Mouse (Mus musculus): ENCODE data around the gene Psmd3. TPM values are rescaled to one million over a fixed set of nuclear protein-coding genes. Genes with fewer than 3 reads are reported as not detected.

The Psmd3 gene
- polyA plus RNA-seq, 1 experiment from 2014 or later = 184 TPM

- 0 out of 2 replicates have a peak overlapping the region, but pooled peaks have one; percentile 0 for H3K9ac ChIP-seq
- no peak overlapping the region for H3K4me2 ChIP-seq
- no peak overlapping the region for H3K4me3 ChIP-seq
- H3K36me3 ChIP-seq = no peaks in the 10 kb centered on the region
- WGBS = 61% methylated on average over 9 of the region's 9 CpGs
- H3K27ac ChIP-seq (ENCODE audit: poor library complexity, severe bottlenecking) = no peak overlapping the region
- H3K27me3 ChIP-seq (replicated peaks) = no peaks in the 10 kb centered on the region
- H3K4me1 ChIP-seq (replicated peaks) = peaks cover 38% of the 10 kb centered on the region
- peaks cover 7% of the 10 kb centered on the region for H3K9me3 ChIP-seq (replicated peaks)
- ATAC-seq (ENCODE audit: insufficient number of reproducible peaks, low FRiP score) = no peak
Observed at GRCm38 (mm10) chr11:98738925-98739324, 56.6 kb downstream of the Psmd3 start.

GRCm38 (mm10) chr11:98740026-98740392 is 57.7 kb downstream of the Psmd3 start:
- peak overlapping the region; percentile 96 for H3K9ac ChIP-seq
- 10% methylated on average over 8 of the region's 8 CpGs for WGBS
- no peak for ATAC-seq (ENCODE audit: insufficient number of reproducible peaks, low FRiP score)
- H3K27me3 ChIP-seq (replicated peaks) = no peaks in the 10 kb centered on the region
- peaks cover 48% of the 10 kb centered on the region for H3K4me1 ChIP-seq (replicated peaks)
- peak overlapping the region; percentile 87 for H3K4me3 ChIP-seq
- H3K27ac ChIP-seq (ENCODE audit: poor library complexity, severe bottlenecking) = peak overlapping the region; percentile 92
- no peaks in the 10 kb centered on the region for H3K9me3 ChIP-seq (replicated peaks)
- H3K4me2 ChIP-seq = peak overlapping the region; percentile 80
- no peaks in the 10 kb centered on the region for H3K36me3 ChIP-seq

GRCm38 (mm10) chr11:98740393-98741050 is 58.2 kb downstream of the Psmd3 start, which contains the start of gene Thra:
TSS of gene Thra (plus strand) at chr11:98740638.
- no peaks in the 10 kb centered on the region for H3K36me3 ChIP-seq
- no peaks in the 10 kb centered on the region for H3K27me3 ChIP-seq (replicated peaks)
- peaks cover 54% of the 10 kb centered on the region for H3K4me1 ChIP-seq (replicated peaks)
- H3K4me3 ChIP-seq = peak within 1 kb of the TSS; percentile 87
- under 1% methylated on average over 22 of the region's 22 CpGs for WGBS
- ATAC-seq (ENCODE audit: insufficient number of reproducible peaks, low FRiP score) = peak; percentile 75
- H3K27ac ChIP-seq (ENCODE audit: poor library complexity, severe bottlenecking) = peak within 1 kb of the TSS; percentile 92
- H3K9me3 ChIP-seq (replicated peaks) = no peaks in the 10 kb centered on the region
- H3K4me2 ChIP-seq = peak within 1 kb of the TSS; percentile 80
- H3K9ac ChIP-seq = peak within 1 kb of the TSS; percentile 96

- Histone ChIP-seq H3K36me3 (no peaks in the 10 kb centered on the region), H3K9me3 (replicated peaks) (no peaks in the 10 kb centered on the region), H3K27ac (ENCODE audit: poor library complexity, severe bottlenecking) (peak overlapping the region; percentile 92), H3K4me1 (replicated peaks) (peaks cover 60% of the 10 kb centered on the region), H3K4me3 (peak overlapping the region; percentile 87), H3K9ac (peak overlapping the region; percentile 96), H3K4me2 (peak overlapping the region; percentile 80), H3K27me3 (replicated peaks) (no peaks in the 10 kb centered on the region)
- WGBS = under 1% methylated on average over 17 of the region's 17 CpGs
- ATAC-seq (ENCODE audit: insufficient number of reproducible peaks, low FRiP score) = no peak
Observed at GRCm38 (mm10) chr11:98741051-98741620, 58.8 kb downstream of the Psmd3 start.

- under 1% methylated on average over 71 of the region's 86 CpGs for WGBS
- Histone ChIP-seq H3K4me2 (peak overlapping the region; percentile 80), H3K36me3 (no peaks in the 10 kb centered on the region), H3K4me1 (replicated peaks) (peaks cover 66% of the 10 kb centered on the region), H3K27ac (ENCODE audit: poor library complexity, severe bottlenecking) (peak overlapping the region; percentile 92), H3K27me3 (replicated peaks) (no peaks in the 10 kb centered on the region), H3K9ac (peak overlapping the region; percentile 96), H3K4me3 (peak overlapping the region; percentile 87), H3K9me3 (replicated peaks) (no peaks in the 10 kb centered on the region)
- ATAC-seq (ENCODE audit: insufficient number of reproducible peaks, low FRiP score) = peak; percentile 86
Observed at GRCm38 (mm10) chr11:98741622-98742396, 59.5 kb downstream of the Psmd3 start.

- Histone ChIP-seq H3K9me3 (replicated peaks) (no peaks in the 10 kb centered on the region), H3K4me2 (peak overlapping the region; percentile 80), H3K9ac (peak overlapping the region; percentile 96), H3K27me3 (replicated peaks) (no peaks in the 10 kb centered on the region), H3K36me3 (no peaks in the 10 kb centered on the region), H3K4me1 (replicated peaks) (peaks cover 75% of the 10 kb centered on the region), H3K27ac (ENCODE audit: poor library complexity, severe bottlenecking) (peak overlapping the region; percentile 92), H3K4me3 (peak overlapping the region; percentile 87)
- ATAC-seq (ENCODE audit: insufficient number of reproducible peaks, low FRiP score) = peak; percentile 7
- WGBS = 3% methylated on average over 21 of the region's 21 CpGs
Observed at GRCm38 (mm10) chr11:98742397-98743291, 60.3 kb downstream of the Psmd3 start.

- peak overlapping the region; percentile 87 for H3K4me3 ChIP-seq
- H3K9me3 ChIP-seq (replicated peaks) = no peaks in the 10 kb centered on the region
- H3K4me1 ChIP-seq (replicated peaks) = peaks cover 80% of the 10 kb centered on the region
- H3K27ac ChIP-seq (ENCODE audit: poor library complexity, severe bottlenecking) = peak overlapping the region; percentile 92
- peak overlapping the region; percentile 80 for H3K4me2 ChIP-seq
- H3K36me3 ChIP-seq = no peaks in the 10 kb centered on the region
- ATAC-seq (ENCODE audit: insufficient number of reproducible peaks, low FRiP score) = no peak
- H3K9ac ChIP-seq = peak overlapping the region; percentile 96
- H3K27me3 ChIP-seq (replicated peaks) = no peaks in the 10 kb centered on the region
- 4% methylated on average over 9 of the region's 9 CpGs for WGBS
Observed at GRCm38 (mm10) chr11:98743655-98744345, 61.4 kb downstream of the Psmd3 start.

GRCm38 (mm10) chr11:98744456-98745019 is 62.2 kb downstream of the Psmd3 start:
- 33% methylated on average over 7 of the region's 7 CpGs for WGBS
- no peaks in the 10 kb centered on the region for H3K36me3 ChIP-seq
- H3K9ac ChIP-seq = peak overlapping the region; percentile 96
- no peak for ATAC-seq (ENCODE audit: insufficient number of reproducible peaks, low FRiP score)
- H3K4me1 ChIP-seq (replicated peaks) = peaks cover 82% of the 10 kb centered on the region
- H3K27ac ChIP-seq (ENCODE audit: poor library complexity, severe bottlenecking) = peak overlapping the region; percentile 92
- no peaks in the 10 kb centered on the region for H3K9me3 ChIP-seq (replicated peaks)
- no peaks in the 10 kb centered on the region for H3K27me3 ChIP-seq (replicated peaks)
- H3K4me2 ChIP-seq = peak overlapping the region; percentile 80
- peak overlapping the region; percentile 87 for H3K4me3 ChIP-seq

Measured in heart, embryonic 12.5 days (tissue).